Mouse (Mus musculus) MEL (cell line): ENCODE measurements around the gene Olfr1168.

ENCODE experiments used
- BHLHE40 ChIP-seq: IDR thresholded peaks from 2 replicates; pipeline ENCODE4 v1.6.1; 2012; ENCODE audit warnings: low read depth, mild to moderate bottlenecking, inconsistent platforms, low read length, improper control_type of control experiment, borderline replicate concordance
- CHD2 ChIP-seq: IDR thresholded peaks from 2 replicates; pipeline ENCODE4 v1.6.1; 2011; ENCODE audit warnings: low read length, improper control_type of control experiment
- CTCF ChIP-seq, 3 experiments: IDR thresholded peaks in 2 of 3; conservative IDR thresholded peaks in 1 of 3; 2 replicates each; pipeline ENCODE4 v1.5.1; 2011 to 2012; ENCODE audit warnings: low read length in 3 of 3, low read depth in 2 of 3, mild to moderate bottlenecking in 2 of 3, improper control_type of control experiment in 1 of 3, inconsistent platforms in 1 of 3, mixed read lengths in 1 of 3, moderate library complexity in 1 of 3; ENCODE audit not compliant: control insufficient read depth in 1 of 3, insufficient read depth in 1 of 3, poor library complexity in 1 of 3, severe bottlenecking in 1 of 3
- ELF1 ChIP-seq: IDR thresholded peaks from 2 replicates; pipeline ENCODE4 v1.6.1; 2014; ENCODE audit warnings: low read depth, mild to moderate bottlenecking, inconsistent platforms, low read length, improper control_type of control experiment, moderate library complexity
- EP300 ChIP-seq, 2 experiments: IDR thresholded peaks; 2 replicates each; pipeline ENCODE4 v1.6.1; 2011; ENCODE audit warnings: improper control_type of control experiment in 2 of 2, low read length in 2 of 2, low read depth in 1 of 2, mild to moderate bottlenecking in 1 of 2
- ETS1 ChIP-seq: IDR thresholded peaks from 2 replicates; pipeline ENCODE4 v1.6.1; 2012; ENCODE audit warnings: low read depth, mild to moderate bottlenecking, inconsistent platforms, low read length, improper control_type of control experiment, moderate library complexity
- GATA1 ChIP-seq: IDR thresholded peaks from 2 replicates; pipeline ENCODE4 v1.6.1; 2011; ENCODE audit warnings: low read depth, low read length, improper control_type of control experiment
- POLR2A ChIP-seq, 2 experiments: IDR thresholded peaks; 2 replicates each; pipeline ENCODE4 v1.6.1; 2011 to 2012; ENCODE audit warnings: low read length in 2 of 2, mild to moderate bottlenecking in 2 of 2, control low read depth in 1 of 2, improper control_type of control experiment in 1 of 2, low read depth in 1 of 2, moderate library complexity in 1 of 2; ENCODE audit not compliant: control insufficient read depth in 1 of 2, insufficient read depth in 1 of 2, poor library complexity in 1 of 2
- POLR2AphosphoS2 ChIP-seq: IDR thresholded peaks from 2 replicates; pipeline ENCODE4 v1.6.1; 2011; ENCODE audit warnings: low read length, improper control_type of control experiment
- RCOR1 ChIP-seq: IDR thresholded peaks from 2 replicates; pipeline ENCODE4 v1.6.1; 2012; ENCODE audit warnings: low read depth, mild to moderate bottlenecking, inconsistent platforms, low read length, improper control_type of control experiment
- TBP ChIP-seq: IDR thresholded peaks from 2 replicates; pipeline ENCODE4 v1.8.0; 2011; ENCODE audit warnings: low read depth, low read length, improper control_type of control experiment
- TCF12 ChIP-seq: IDR thresholded peaks from 2 replicates; pipeline ENCODE4 v1.6.1; 2014; ENCODE audit warnings: low read depth, mild to moderate bottlenecking, inconsistent platforms, low read length, improper control_type of control experiment, moderate library complexity

DNA sequence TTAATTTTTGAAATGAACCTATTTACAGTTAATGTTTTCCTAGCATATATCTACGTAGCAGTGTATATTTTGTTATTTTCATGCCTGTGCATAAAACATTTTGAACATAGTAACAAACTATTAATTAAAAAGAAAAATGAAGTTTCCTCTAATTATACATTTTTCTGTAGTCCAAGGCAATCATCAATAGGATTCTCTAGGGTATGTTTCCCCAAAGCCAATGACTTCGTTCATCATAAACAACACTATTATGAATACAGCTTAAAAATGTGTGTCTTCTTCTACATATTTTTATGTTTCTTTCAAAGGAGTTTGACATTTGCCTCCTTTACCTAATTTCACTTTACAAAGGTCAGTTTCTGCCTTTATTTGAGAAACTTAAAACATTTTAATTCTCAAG, at the start of gene Olfr1168:
- TF ChIP-seq CTCF (IDR thresholded peaks at IDR 0.05 in 2 of 3, conservative IDR thresholded peaks at IDR 0.05 in 1 of 3; ENCODE audit: control insufficient read depth in 1 of 3, insufficient read depth in 1 of 3, low read depth in 2 of 3, low read length in 3 of 3, poor library complexity in 1 of 3, severe bottlenecking in 1 of 3) (no peak), CHD2 (no peak), ELF1 (no peak), EP300 (IDR thresholded peaks at IDR 0.05; ENCODE audit: low read depth in 1 of 2, low read length in 2 of 2) (no peak), POLR2A (IDR thresholded peaks at IDR 0.05; ENCODE audit: control insufficient read depth in 1 of 2, insufficient read depth in 1 of 2, low read depth in 1 of 2, low read length in 2 of 2, poor library complexity in 1 of 2) (no peak), GATA1 (no peak), RCOR1 (no peak), ETS1 (no peak), TCF12 (no peak), TBP (no peak), BHLHE40 (no peak), POLR2AphosphoS2 (no peak)
